Mouse (Mus musculus) MN1 (cell line): ENCODE measurements around the gene Zfp865.
"Not testable (repeated sequence)": the region's sequence is repeated elsewhere in the genome, so short reads cannot be mapped to it uniquely, and the experiment has no call there.

ENCODE experiments used
- DNase-seq: peaks from one replicate; pipeline ENCODE4 v3.0.0-alpha.2; 2016; ENCODE audit warnings: low spot score

Zfp865 gene

GRCm38 (mm10) chr7:5015118-5016001 is 4.8 kb upstream of the Zfp865 start, which contains the start of gene Gm44973:
Gene Gm44973, plus strand, starts transcription at chr7:5015496.
- peak; percentile 91 for DNase-seq

DNA sequence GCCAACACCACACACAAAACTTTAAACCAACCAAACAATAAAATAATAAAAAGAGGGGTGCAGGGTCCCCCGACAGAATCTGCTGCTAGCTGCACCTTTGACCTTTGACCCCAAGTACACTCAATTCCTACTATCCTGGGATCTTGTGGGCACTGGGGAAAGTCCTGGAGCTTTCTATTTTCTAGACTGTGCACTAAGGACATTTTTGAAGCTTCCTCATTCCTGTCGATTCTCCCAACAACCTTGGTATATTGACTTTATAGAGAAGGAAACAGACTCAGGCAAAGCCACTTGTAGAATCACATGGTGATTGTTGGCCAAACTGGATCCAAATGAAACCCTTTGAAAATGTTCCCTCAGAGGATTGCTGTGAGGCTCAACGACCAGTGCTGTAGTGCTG is 4.1 kb upstream of the Zfp865 start:
- no peak for DNase-seq

DNA sequence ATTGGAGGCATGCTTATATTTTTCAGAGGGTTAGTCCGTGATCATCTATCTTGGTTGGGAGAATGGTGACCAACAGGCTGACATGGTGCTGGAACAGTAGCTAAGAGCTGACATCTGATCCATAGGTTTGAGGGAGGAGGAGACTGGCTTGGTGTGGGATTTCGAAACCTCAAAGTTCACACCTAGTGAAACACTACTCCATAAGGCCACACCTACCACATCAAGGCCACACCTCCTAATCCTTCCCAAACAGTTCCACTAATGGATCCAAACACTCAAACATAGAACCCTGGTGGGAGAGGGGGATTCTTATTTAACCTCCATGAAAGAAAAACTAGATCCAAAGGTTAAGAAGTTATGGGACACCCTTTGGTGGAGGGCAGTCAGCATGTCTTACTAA is 3.3 kb upstream of the Zfp865 start:
- DNase-seq = no peak

GRCm38 (mm10) chr7:5017352-5017751 is 2.8 kb upstream of the Zfp865 start:
- DNase-seq = no peak

DNA sequence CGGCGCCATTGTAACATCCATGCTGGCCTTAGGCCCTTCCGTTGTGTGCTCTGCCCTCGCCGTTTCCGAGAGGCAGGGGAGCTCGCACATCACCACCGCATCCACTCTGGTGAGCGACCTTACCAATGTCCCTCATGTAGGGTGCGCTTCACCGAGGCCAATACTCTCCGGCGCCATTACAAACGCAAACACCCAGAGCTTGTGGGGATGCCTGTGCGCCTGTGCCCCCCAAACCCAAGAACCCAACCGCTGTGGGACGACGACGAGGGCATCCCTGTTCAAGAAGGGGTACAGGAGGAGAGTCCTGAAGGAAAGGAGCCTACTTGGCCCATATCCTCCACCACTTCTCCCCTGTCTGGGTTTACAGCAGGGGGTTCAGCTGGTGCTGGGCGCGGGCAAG is 2.2 kb upstream of the Zfp865 start:
- no peak for DNase-seq

DNA sequence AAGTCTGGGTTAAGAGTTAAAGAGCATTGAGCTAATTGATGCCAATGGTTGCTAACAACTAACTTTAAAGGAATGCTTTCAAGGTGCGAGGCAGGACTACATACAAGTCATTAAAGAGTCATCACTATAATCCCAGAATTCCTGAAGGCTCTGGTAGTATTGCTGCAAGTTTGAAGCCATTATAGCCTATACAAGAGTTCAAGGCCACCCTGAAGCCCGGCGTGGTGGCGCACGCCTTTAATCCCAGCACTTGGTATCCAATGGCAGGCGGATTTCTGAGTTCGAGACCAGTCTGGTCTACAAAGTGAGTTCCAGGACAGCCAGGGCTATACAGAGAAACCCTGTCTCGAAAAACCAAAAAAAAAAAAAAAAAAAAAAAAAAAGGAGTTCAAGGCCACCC is 600 bp upstream of the Zfp865 start:
- DNase-seq = not testable (repeated sequence)

DNA sequence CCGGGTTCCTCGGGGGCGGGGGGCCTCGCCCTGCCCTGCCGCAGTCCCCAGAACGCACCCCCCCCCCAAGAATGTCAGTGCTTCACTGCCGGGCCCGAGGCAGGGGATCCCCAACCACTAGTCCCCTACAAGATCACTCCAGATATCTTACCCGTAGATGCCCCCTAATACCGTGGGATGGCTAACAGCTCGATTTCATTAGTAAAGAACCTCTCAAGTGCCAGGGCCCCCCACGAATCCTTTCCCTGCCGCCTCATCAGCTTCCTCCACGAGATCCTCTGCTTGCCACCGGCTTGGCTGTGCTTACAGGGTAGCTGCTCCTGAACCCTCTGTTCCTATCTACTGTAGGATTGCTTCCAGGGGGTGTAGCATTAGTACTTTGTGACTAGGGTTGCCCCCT is 509 bp downstream of the Zfp865 start:
- DNase-seq = no peak

GRCm38 (mm10) chr7:5021197-5021596 is 1.0 kb downstream of the Zfp865 start:
- no peak for DNase-seq

- DNase-seq = no peak
These were observed 9.4 kb downstream of the Zfp865 start for GRCm38 (mm10) chr7:5029543-5029942.

DNA sequence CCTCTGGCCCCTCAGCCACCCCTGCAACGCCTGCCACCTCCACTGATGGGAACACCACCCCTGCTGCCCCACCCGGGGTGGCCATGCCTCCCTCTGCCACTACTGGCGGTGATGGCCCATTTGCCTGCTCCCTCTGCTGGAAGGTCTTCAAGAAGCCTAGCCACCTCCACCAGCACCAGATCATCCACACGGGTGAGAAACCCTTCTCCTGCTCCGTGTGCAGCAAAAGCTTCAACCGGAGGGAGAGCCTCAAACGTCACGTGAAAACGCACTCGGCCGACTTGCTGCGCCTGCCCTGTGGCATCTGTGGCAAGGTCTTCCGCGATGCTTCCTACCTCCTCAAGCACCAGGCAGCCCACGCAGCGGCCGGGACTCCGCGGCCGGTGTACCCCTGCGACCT is 9.8 kb downstream of the Zfp865 start:
- DNase-seq = no peak

DNA sequence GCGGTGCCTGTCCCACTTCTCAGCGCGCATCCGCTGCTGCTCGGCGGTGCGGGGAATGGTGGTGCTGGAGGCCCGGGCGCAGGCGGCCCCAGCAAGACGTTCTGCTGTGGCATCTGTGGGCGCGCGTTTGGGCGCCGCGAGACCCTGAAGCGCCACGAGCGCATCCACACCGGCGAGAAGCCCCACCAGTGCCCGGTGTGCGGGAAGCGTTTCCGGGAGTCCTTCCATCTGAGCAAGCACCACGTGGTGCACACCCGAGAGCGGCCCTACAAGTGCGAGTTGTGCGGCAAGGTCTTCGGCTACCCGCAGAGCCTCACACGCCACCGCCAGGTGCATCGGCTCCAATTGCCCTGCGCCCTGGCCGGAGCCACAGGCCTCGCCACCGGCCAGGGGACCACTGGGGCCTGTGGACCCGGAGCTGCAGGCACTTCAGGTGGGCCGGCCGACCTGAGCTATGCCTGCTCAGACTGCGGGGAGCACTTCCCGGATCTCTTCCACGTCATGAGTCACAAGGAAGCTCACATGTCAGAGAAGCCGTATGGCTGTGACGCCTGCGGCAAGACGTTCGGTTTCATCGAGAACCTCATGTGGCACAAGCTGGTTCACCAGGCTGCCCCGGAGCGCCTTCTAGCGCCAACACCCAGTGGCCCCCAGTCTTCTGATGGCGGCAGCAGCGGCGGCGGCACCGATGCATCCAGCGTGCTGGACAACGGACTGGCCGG is 10.5 kb downstream of the Zfp865 start:
- DNase-seq = no peak

DNA sequence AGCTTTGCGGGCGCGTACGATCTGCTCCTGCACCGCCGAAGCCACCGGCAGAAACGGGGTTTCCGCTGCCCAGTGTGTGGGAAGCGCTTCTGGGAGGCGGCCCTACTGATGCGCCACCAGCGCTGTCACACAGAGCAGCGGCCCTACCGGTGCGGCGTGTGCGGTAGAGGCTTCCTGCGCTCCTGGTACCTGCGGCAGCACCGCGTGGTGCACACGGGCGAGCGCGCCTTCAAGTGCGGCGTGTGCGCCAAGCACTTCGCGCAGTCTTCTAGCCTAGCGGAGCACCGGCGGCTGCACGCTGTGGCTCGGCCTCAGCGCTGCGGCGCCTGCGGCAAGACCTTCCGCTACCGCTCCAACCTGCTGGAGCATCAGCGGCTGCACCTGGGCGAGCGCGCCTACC is 11.3 kb downstream of the Zfp865 start:
- no peak for DNase-seq

DNA sequence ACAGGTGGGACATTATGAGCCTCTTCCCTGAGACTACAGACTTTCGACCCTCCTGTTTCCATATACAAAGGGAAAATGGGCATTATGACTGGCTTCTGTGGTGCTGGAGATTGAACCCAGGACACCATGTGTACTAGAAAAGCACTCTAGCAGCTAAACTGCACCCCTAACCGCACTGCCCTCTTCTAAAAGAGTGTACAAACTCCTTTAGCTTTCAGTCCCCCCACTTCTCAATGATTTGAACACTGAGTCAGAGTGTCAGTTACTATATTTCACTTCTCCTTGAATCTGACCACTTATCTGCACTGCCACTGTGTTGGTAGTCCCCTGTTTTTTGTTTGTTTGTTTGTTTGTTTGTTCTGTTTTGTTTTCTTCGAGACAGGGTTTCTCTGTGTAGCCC is 13.6 kb downstream of the Zfp865 start, which contains the start of gene 4632433K11Rik:
Gene 4632433K11Rik (plus strand): TSS at position 301 of the 400 bp plus-strand sequence.
- DNase-seq = no peak

DNA sequence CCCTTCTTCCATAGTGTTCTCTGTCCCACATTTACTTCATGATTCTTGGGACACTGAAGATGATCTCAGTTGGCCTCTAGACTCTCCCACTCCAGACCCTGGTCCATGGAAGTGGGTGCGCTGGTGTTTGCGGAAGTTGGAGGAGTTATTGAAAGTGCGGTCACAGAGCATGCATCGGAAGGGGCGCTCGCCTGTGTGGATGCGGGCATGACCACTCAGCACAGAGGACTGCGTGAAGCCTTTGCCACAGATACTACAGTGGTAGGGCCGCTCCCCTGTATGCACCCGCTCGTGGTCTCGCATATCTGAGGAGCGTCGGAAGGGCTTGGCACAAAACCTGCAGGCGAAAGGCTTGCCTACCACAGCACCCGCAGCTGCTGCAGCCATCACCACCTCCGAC is 15.5 kb downstream of the Zfp865 start:
- no peak for DNase-seq

GRCm38 (mm10) chr7:5036136-5036535 is 16.0 kb downstream of the Zfp865 start:
- DNase-seq = no peak

DNA sequence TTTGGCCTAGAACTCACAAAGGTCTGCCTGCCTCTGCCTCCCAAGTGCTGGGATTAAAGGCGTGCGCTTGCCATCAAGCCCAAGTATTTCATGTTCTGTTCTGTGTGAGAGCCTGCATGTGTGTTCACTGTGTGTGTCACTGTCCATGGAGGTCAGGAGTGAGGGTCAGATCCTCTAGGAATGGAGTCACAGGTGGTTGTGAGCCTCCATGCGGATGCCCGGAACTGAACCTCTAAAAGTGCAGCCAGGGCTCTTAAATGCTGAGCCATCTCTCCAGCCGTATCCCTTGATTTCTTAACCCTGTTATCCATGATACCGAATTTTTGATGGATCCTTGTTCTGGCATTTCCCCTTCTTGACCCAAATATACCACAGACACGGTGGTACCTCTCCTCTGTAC is 16.9 kb downstream of the Zfp865 start:
- no peak for DNase-seq

DNA sequence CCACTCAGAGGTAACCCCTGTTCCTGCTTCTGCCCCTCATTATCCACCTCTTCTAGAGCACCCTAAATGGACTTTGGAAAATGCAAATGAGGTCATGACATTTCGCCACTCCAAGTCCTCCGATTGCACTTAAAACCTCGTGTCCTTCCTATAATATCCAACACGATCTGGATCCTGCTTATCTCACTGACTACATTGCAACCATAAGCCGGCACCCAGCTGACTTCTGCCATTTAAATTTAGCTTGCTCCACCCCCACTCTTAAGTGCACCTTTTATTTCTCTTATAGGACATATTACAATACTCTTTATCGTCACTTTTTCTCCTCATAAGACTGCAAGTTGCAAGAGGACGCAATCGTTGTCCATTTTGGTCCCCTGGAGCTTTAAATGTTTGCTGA is 17.3 kb downstream of the Zfp865 start:
- no peak for DNase-seq

GRCm38 (mm10) chr7:5038109-5038732 is 18.0 kb downstream of the Zfp865 start, which contains the start of gene Zfp784:
Gene Zfp784, minus strand, starts transcription at chr7:5038446.
- peak; percentile 91 for DNase-seq

DNA sequence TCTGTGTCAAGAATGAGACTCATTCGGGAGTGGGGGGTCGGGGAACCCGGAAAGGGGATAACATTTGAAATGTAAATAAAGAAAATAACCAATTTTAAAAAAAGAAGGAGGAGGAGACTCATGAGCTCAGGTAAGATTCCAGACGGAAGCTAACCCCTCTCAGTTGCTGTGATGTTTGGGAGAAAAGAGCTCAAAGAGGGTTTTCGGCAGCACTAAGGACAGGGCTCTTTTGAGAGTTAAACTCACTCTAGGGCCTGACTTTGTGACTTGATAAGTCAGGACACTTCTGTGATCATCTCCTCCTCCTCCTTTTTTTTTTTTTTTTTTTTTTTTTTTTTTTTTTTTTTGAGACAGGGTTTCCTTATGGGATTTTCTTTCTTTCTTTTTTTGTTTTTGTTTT is 18.8 kb downstream of the Zfp865 start:
- no peak for DNase-seq

DNA sequence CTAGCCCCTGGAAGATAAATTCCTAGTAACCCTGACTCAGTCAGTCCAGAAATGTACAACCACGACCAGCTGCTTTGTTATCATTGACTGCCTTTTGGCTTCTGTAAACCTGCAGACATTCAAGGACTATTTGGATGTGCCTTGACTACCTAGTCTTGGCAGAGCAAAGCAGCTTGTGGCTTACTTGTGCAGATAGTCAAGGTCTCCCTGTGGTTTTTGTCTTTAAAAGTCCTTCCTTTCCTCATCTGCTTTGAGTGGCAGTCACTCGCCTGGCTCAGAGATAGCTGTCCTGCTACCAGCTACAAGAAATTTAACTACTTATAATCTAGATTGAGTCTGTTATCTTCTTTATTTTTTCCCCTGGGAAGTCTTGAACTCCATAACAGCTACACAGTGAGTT is 24.8 kb downstream of the Zfp865 start:
- no peak for DNase-seq

GRCm38 (mm10) chr7:5046112-5046511 is 25.9 kb downstream of the Zfp865 start:
- DNase-seq = no peak

GRCm38 (mm10) chr7:5047313-5047712 is 27.1 kb downstream of the Zfp865 start:
- peak; percentile 61 for DNase-seq
